ENCODE assay signal across 12 mouse cellular contexts in the genomic region with DNA sequence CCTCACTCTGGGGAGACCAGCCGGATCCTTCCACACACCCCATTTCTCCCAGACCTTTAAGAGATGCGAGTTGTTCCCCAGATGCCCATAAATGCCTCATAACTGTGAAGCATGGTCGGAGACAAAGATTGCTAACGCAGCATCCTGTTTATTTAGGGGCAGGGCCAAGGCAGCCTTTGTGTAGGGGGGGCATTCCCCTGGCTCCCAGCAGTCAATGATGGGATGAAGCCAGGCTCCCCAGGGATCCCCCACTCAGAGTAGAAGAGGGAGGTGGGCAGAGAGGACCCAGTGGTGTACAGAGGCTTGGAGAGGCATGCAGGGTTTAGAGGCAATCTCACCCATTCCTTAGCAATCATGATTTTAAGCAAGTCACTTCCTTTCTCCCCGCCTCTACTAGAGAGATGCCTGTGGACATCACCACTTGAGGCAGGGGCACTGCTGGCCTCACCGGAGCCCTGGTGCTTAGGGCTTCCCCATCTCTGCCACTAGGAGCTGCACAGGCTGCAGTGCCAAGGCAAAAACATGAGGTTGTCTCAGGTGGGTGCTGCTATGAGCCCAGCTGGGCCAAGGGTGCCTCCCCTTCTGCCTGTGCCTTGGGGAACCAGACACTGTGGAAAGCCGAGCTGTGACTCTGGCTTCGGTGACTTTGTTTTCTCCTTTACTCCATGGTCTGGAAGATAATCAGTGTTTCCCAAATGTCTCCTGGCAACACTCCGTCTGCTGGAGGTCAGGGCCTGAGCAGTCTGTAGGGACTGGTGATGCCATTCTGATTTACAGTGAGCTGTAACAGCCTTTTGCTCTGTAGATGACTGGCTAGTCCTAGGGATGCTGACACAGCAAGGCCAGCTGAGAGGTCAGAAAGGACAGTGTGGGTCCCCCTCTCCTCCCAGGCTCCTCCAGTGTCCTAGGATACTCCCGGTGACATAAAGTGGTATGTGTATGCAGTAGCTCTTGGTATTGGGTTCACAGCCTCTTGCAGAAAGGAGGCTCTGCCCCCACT.
A peak's percentile ranks its signal among the peaks of the same experiment; 100 is the strongest.
DNase-seq lines count a peak whose midpoint lies in the region; ATAC-seq lines count a peak whose summit lies in the region.
"Had no signal": no experiment of that assay in that cellular context is flagged by ENCODE, and none has a peak within 500 bp of the region (broad histone marks: within the 10 kb centered on the region; RNA-seq: fewer than 3 reads in every experiment).

No protein-coding gene starts in this region.

- no peaks in the 10 kb centered on the region for H3K9me3 ChIP-seq in hindbrain, embryonic 12.5 days (replicated peaks)
- no peaks in the 10 kb centered on the region for H3K9me3 ChIP-seq in hindbrain, embryonic 11.5 days (ENCODE audit: control insufficient read depth, low read length)
- no peaks in the 10 kb centered on the region for H3K9me3 ChIP-seq in embryonic facial prominence, embryonic 10.5 days

- no peak overlapping the region for H3K4me3 ChIP-seq in hindbrain, embryonic 12.5 days
- no peak overlapping the region for H3K4me3 ChIP-seq in hindbrain, embryonic 11.5 days (ENCODE audit: low read depth, low read length)
- H3K4me3 ChIP-seq in embryonic facial prominence, embryonic 10.5 days, result no peak overlapping the region

- DNase-seq in hindbrain, embryonic 11.5 days (ENCODE audit: low spot score), result no peak
- peak; percentile 25 for DNase-seq in MN1 (ENCODE audit: low spot score)
- DNase-seq in kidney, adult 18-20 months, result peak; percentile 7
- no peak for DNase-seq in layer of hippocampus, adult 9-10 months (ENCODE audit: low spot score)
- DNase-seq in embryonic facial prominence, embryonic 10.5 days (ENCODE audit: low spot score), result no peak
- no peak for DNase-seq in layer of hippocampus, adult 8-10 months (ENCODE audit: low spot score in 2 of 2)
- DNase-seq: adrenal gland, postnatal 25 days; cerebellum, adult 11-12 months; spleen, adult 18-20 months had no signal

- H3K27me3 ChIP-seq in hindbrain, embryonic 12.5 days, result peaks cover 20% of the 10 kb centered on the region
- peaks cover 10% of the 10 kb centered on the region for H3K27me3 ChIP-seq in hindbrain, embryonic 11.5 days (ENCODE audit: control insufficient read depth, insufficient read depth, low read length)
- H3K27me3 ChIP-seq in embryonic facial prominence, embryonic 10.5 days (replicated peaks; ENCODE audit: low read depth, poor library complexity, severe bottlenecking), result peaks cover 46% of the 10 kb centered on the region

- H3K9ac ChIP-seq in hindbrain, embryonic 12.5 days, result peak overlapping the region; percentile 35; the same call in 1 of the 2 replicates
- no peak overlapping the region for H3K9ac ChIP-seq in hindbrain, embryonic 11.5 days (ENCODE audit: low read depth, low read length)

- no peaks in the 10 kb centered on the region for H3K36me3 ChIP-seq in hindbrain, embryonic 12.5 days
- H3K36me3 ChIP-seq in hindbrain, embryonic 11.5 days (ENCODE audit: control insufficient read depth, insufficient read depth, low read length), result no peaks in the 10 kb centered on the region
- no peaks in the 10 kb centered on the region for H3K36me3 ChIP-seq in embryonic facial prominence, embryonic 10.5 days (replicated peaks)

- H3K27ac ChIP-seq in hindbrain, embryonic 12.5 days, result no peak overlapping the region
- no peak overlapping the region for H3K27ac ChIP-seq in hindbrain, embryonic 11.5 days (ENCODE audit: low read depth, low read length)
- no peak overlapping the region for H3K27ac ChIP-seq in embryonic facial prominence, embryonic 10.5 days (replicated peaks)

- no peak overlapping the region for H3K4me2 ChIP-seq in hindbrain, embryonic 12.5 days (replicated peaks)
- no peak overlapping the region for H3K4me2 ChIP-seq in hindbrain, embryonic 11.5 days (replicated peaks; ENCODE audit: low read depth, low read length)

- no peak for ATAC-seq in hindbrain, embryonic 12.5 days (ENCODE audit: low FRiP score)
- no peak for ATAC-seq in hindbrain, embryonic 11.5 days (ENCODE audit: low FRiP score)
- peak; percentile 79 for ATAC-seq in megakaryocyte, adult 5-6 weeks (ENCODE audit: poor library complexity, severe bottlenecking)
- ATAC-seq: midbrain, embryonic 16.5 days had no signal

- 74% methylated on average over 10 of the region's 10 CpGs for WGBS in hindbrain, embryonic 12.5 days
- 72% methylated on average over 10 of the region's 10 CpGs for WGBS in hindbrain, embryonic 11.5 days
- 79% methylated on average over 10 of the region's 10 CpGs for WGBS in embryonic facial prominence, embryonic 10.5 days

- H3K4me1 ChIP-seq in hindbrain, embryonic 12.5 days, result peaks cover 31% of the 10 kb centered on the region
- no peaks in the 10 kb centered on the region; the same call in 1 of the 2 replicates for H3K4me1 ChIP-seq in hindbrain, embryonic 11.5 days (replicated peaks; ENCODE audit: control insufficient read depth, insufficient read depth, low read length)
- peaks cover 39% of the 10 kb centered on the region for H3K4me1 ChIP-seq in embryonic facial prominence, embryonic 10.5 days

Comparison
In these comparisons a context has a peak if more than half of its experiments do, and no peak if none do; other contexts are left out.
1. DNase-seq: peak in MN1 (single experiment) and kidney, adult 18-20 months (single experiment); none in hindbrain, embryonic 11.5 days (single experiment), layer of hippocampus, adult 9-10 months (single experiment), embryonic facial prominence, embryonic 10.5 days (single experiment) and layer of hippocampus, adult 8-10 months (0 of 2).